Mouse (Mus musculus) kidney, adult 18-20 months (tissue): ENCODE measurements around the gene Hoxc9.

Experiments
- DNase-seq: peaks from one replicate; pipeline ENCODE4 v3.0.0; 2021

Gene Hoxc9

DNA sequence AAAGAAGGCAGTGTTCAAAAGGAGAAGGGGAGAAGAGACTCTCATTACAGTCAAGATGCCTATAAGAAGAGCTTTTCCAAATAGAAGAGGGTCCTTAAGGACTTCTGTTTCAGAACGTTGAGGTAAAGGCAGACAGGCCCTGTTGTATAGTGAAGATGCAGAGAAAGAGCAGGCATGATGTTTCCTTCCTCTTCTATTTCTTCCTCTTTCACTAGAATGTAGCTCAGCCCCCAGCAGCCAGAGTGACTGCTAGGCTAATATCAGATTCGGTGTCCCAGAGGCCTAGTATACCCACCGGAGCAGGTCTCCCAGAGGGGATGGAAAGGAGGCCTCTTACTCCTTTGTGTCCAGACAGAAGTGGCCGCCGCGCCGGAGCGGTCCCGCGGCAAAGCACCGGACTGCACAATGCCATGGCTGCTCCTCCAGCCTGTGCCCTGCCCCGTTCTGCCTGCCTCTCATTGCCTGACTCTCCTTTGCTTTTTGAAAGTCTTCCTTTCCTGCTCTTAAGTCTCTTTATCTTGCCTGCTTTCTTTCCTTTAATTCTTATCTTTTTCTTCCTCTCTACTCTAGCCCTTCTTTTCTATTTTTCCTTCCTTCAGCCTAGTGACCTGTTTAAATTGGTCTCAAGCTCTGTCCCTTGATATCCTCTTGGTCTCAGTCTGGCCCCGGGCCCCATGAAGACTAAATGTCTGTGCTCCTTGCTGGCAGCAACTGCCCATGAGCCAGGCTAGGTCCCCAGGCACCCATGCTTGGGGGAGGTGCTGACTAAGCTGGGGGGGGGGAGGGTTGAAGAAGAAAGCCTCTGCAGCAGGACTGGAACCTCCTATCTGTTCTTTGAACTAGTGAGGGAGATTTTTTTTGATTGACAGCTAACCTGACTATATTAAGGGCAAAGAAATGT lies 2.6 kb downstream of the Hoxc9 start:
- DNase-seq = peak; percentile 46

DNA sequence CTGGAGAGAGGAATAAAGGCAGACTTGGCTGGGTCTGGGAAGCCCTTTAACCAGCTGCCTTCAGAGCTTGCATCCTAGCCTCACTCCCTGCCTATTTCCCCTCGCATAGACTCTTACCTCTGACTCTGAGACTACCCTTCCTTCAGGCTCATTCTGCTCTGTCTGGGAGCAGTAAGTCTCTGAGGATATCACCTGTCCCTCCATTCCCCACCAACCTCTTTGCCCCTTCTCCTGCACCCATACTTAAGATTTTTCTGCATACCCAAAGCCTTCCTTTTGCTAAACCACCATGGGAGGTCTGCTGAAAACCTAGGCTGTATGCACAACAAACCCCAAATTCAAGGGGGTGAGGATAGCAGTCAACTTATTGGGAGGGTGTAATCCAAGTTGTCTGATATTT lies 3.7 kb downstream of the Hoxc9 start:
- no peak for DNase-seq

DNA sequence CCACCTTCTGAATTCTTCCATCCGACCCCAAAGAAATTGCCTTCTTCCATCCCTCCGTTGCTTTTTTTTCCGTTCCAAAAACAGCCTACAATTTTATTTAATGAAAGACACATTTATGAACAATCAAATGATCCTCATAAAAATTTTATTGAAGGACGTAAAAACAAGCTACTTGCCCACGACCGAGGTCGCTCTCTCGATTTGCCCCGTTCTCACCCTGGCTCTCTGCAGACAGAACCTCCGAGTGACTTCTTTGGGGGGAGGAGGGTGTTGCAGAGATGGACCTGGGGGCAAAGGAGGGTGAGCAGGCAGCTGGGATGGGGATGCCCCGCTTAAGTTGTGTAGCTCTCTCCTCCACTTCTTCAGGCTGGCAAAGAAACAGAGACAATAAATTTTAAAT lies 4.1 kb downstream of the Hoxc9 start:
- DNase-seq = no peak

DNA sequence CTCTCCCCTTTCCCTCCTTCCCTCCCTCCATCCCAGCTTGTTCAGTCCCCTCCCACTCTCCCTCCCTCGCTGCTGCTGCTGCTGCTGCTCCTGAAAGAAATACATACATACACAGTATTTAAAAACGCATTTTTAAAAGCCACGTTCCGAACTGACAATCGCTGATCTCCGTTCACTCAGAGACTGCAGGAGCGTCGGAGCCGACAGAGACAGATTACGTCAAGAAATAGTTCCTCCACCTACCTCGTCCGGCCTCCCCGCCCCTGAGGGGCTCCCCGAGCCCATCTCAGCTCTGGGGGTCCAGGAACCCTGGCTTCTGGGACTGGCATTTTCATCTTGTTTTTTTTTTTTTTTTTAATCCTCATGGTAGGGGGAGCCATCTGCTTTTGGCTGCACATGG lies 4.7 kb downstream of the Hoxc9 start:
- DNase-seq = no peak

DNA sequence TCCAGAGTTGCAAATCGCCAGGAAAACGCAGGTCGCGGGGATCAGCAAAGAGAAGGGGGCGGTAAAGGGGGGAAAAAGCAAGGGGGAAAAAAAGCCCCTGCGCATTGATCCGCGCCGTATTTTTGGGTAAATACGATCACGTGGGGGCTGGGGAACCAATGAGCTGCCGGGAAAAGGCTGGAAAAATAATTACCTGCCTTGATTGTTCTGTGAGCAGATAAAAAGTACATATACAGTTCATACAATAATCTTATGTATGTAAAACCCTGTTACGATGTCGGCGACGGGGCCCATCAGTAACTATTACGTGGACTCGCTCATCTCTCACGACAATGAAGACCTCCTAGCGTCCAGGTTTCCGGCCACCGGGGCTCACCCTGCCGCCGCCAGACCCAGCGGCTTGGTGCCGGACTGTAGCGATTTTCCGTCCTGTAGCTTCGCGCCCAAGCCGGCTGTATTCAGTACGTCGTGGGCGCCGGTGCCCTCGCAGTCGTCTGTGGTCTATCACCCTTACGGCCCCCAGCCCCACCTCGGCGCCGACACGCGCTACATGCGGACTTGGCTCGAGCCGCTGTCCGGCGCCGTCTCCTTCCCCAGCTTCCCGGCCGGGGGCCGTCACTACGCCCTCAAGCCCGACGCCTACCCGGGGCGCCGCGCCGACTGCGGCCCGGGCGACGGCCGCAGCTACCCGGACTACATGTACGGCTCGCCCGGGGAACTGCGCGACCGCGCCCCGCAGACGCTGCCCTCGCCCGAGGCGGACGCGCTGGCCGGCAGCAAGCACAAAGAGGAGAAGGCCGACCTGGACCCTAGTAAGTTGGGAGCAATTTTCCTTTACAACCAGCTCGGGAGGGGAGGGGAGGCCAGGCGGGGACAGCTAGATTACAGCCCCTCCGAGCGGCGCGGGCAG lies 5.4 kb downstream of the Hoxc9 start:
- peak; percentile 74 for DNase-seq

DNA sequence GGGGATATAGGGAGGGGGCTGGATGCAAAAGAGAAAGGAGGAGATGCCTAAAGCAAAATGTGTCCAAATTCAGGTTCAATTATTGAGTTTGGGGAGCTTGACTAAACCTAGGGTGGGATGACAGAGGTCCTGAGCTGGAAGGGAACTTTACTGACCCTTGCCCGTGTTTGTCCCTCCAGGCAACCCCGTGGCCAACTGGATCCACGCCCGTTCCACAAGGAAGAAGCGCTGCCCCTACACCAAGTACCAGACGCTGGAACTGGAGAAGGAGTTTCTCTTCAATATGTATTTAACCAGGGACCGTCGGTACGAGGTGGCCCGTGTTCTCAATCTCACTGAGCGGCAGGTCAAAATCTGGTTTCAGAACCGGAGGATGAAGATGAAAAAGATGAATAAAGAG lies 7.5 kb downstream of the Hoxc9 start:
- no peak for DNase-seq

DNA sequence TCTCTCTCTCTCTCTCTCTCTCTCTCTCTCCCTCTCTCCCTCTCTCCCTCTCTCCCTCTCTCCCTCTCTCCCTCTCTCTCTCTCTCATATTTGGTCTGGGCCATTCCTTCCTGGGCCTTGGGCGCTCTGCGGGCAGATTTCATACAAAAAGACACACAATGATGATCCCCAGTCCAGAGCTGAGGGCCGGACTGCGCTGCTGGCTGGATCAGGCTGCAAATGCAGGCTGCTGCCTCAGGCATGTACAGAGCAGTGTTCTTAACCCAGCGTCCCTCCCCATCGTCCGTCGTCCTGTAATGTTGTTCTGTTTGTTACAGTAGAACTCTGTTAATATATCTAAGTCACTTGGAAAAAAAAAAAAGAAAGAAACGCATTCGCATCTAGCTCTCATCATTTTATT lies 8.3 kb downstream of the Hoxc9 start:
- no peak for DNase-seq

DNA sequence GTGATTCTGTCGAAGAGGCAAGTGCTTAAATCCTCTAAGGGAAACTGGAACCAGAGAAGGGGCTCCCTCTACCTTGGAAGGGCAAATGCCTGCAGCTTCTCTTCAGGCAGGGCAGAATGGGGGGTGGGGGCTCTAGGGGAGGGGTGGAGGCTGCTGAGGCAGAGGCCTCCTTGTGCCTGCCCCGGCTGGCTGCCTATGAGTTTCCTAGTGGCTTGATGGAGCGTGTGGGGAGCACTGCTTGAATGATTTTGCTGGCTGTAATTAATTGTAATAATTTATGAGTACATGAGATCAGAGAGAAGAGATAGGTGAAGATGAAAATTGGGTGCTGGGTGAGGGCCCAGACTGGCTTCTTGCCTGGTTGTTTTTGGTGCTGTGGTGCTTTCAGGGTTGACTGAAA lies 8.7 kb downstream of the Hoxc9 start:
- no peak for DNase-seq

DNA sequence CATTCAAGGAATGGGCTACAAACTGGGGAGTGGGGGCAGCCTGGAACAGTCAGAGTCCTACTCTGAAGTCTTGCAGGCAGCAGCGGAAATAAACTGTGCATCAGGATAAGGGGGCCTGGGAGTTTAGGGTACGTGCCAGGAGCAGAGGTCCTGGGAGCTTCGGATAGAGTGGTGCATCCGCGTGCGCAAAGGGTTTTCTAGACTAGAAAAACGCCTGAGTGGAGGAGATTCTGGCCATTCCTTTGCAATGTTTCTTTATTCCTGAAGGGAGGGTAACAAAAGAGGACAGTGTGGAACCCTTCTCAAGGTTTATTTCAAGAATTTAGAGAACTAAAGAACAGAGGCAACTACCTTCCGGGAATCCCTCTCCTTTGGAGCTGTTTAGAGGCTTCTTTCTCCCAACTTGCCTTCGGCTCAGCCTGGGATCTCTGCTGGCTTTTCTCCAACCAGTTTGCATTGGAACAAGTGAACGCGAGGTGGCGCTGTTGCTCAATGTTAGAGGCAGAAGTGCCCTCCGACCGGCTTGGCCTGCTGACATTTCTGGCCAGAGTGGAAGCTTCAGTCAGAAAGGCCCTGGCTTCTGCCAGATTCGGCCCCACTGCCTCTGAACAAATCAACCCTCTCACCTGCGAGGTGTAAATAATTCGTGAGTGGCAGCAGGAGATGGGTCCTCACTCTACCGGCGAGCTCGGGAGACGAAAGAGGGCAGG lies 11.0 kb downstream of the Hoxc9 start:
- DNase-seq = peak; percentile 96

DNA sequence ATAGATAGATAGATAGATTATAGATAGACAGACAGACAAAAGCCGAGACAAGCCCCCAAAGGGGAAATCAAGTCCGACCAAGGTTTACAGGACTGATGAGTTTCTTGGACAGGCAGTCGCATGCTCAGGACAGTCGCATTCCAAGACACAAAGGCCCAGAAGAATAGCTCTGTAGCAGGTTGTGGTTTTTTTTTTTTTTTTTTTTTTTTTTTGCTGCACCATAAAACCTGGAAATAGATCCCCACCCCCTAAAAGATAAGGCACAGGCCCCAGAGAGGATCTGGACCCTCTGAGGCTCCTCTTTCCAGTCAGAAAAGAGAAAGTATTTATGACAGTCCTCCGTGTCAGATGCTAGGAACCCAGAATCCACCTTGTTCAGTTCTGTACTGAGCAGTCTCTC lies 11.8 kb downstream of the Hoxc9 start:
- no peak for DNase-seq

DNA sequence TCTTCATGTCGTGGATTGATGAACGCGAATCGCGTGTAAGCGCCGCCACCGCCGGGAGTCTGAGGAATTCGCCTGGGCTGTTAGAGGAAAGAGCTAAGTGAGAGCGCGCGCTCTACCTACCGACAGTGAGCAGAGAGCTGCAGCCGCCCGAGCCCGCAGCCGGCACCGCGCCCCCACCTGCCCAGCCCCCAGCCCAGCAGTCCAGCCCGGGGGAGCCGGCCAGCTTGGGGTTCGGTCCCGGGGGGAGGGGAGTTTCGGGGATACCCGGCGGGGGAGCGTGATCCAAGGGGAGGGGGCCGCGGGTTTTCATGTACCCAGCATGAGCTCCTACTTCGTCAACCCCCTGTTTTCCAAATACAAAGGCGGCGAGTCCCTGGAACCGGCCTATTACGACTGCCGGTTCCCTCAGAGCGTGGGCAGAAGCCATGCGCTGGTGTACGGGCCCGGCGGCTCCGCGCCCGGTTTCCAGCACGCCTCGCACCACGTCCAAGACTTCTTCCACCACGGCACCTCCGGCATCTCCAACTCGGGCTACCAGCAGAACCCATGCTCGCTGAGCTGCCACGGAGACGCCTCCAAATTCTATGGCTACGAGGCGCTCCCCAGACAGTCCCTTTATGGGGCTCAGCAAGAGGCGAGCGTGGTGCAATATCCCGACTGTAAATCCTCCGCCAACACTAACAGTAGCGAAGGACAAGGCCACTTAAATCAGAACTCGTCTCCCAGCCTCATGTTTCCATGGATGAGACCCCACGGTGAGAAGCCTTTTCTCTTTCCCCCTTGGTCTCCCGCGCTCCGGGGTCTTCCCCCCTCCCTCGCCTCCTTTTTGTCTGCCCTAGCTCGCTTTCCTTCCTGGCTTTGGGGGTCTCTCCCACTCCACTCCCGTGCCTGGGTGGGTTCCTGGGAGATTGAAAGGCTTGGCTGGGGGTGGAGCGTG lies 14.5 kb downstream of the Hoxc9 start, which contains the start of gene Hoxc8:
TSS of gene Hoxc8 (plus strand) at position 147 of the 937 bp plus-strand sequence.
- peak; percentile 56 for DNase-seq

DNA sequence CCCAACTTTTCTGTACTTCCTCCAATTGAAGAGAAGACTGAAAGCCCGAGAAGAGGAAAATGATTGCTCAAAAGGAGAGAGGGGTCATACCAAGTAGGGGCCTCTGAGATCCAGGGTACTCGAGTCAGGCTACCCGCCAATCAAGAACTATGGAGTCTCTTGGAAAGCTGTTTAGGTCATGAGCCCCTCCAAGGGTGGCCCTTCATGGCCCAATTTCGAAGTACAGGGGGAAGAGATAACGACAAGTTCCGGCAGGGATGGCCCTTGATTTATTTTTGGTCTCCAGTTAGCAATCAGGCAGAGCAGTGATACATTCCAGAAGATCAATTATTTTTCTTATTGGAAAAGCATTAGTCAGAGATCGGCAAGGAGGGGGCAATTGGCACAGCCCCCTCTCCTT lies 15.5 kb downstream of the Hoxc9 start:
- no peak for DNase-seq

DNA sequence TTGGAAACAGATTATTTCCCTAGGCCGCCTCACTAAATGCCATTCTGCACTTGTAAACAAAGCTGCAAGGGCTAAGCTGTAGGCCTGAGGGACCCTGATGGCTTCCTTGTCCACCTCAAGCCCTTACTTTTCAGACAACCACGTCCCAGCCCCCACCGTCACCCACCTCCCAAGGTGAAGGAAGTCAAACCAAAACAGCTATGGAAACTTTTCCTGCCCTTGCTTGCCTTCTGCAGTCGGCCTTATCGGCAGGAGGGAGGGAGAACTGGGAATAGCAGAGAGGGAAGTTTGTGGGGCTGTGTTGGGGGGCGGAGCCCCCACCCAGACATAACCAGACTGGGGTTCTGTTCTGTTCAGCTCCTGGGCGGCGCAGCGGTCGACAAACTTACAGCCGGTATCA lies 16.0 kb downstream of the Hoxc9 start:
- peak; percentile 33 for DNase-seq

DNA sequence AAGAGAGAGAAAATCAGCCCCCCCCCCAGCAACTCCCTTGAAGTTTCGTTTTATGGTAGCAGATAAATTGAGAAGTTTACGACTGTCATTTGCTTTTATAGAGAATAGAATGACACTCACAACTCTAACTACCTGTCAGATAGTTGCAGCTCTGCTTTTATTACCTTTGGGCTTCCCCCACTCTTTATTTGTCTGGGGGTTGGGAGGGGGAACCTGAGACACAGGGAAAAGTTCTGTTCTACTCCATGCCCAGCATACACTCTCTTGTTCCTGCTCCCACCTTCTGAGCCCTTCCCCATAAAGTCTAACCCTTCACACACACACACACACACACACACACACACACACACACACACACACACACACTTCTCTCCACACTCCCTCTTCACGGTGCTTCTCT lies 16.6 kb downstream of the Hoxc9 start:
- DNase-seq = no peak

DNA sequence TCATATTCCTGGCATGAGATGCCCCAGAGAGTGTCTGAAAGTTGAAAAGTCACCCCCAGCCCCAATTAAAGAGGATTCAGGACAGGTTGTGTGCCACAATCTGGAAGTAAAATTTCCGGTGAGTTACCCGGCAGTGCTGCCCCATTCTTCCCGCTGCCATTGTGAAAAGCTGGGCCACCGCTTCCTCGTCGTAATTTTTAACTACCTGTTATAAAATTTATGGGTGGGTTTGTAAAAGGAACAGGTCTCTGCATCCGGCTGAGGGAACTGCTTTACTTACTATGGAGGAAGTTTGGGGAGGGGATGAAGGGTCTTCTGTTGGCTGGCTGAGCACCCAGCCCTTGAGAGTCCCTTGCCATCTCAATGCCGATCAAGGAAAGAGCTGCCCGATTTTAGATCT lies 20.3 kb downstream of the Hoxc9 start:
- DNase-seq = peak; percentile 5

DNA sequence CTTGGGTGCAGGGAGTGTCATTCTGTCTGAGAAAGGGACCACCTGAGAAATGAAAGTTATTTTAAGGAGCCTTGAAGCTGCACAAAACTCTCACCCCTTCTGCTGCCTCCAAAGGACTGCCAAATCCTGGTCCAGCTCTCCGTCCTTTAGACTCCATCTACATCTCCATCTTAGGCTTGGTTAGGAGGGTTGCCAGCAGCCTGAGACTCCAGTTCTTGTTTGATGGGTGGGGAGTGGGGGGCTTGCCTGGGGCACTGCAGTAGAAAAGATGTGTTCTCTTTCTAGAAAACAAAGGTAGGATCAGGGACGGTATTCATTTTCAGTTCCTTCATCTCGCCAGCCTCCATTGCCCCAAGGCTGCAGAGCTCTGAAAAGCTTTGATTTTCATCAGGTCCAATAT lies 21.2 kb downstream of the Hoxc9 start:
- no peak for DNase-seq

DNA sequence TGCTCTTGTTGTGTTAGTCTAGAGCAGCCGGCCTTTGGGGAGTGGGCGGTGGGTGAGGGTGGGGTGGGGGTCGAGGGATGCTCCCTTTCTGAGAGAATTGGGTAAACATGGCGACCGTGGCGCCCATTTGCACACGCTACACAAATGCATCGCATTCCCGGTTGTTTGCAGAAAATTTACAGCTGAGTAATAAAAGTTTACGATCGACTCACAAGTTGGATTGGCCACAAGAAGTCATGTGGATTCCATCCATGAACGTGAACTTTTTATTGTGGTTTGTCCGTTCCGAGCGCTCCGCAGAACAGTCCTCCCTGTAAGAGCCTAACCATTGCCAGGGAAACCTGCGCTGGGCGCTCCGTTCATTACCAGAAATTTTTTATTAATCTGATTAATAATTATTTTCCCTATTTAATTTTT lies 21.7 kb downstream of the Hoxc9 start, which contains the start of gene Hoxc6:
TSS of gene Hoxc6 (plus strand) at position 319 of the 417 bp plus-strand sequence.
- DNase-seq = peak; percentile 66

DNA sequence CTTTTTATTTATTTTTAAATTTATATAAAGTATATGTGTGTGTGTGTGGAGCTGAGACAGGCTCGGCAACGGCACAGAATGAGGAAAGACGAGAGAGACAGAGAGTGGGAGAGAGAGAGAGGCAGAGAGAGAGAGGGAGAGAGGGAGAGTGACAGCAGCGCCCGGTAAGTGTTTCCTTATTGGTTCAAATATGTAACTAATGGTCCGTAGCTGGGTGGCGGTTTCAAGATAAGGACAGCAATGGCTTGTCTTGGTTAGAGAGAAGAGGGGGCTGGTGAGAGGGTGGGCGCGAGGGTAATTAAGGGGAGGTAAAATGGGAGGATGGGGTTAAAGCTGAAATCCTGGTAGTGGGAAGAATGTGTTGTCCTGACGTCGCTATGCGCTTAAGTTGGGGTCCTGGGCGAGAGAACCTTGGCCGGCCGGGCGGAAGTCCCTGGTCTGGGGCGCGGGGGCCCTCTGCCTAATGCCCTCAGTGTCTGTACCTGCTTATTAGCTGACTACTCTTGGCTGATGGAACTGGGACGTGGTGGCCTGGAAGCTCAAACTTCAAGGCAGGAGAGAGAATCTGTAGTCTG lies 22.5 kb downstream of the Hoxc9 start:
- no peak for DNase-seq

DNA sequence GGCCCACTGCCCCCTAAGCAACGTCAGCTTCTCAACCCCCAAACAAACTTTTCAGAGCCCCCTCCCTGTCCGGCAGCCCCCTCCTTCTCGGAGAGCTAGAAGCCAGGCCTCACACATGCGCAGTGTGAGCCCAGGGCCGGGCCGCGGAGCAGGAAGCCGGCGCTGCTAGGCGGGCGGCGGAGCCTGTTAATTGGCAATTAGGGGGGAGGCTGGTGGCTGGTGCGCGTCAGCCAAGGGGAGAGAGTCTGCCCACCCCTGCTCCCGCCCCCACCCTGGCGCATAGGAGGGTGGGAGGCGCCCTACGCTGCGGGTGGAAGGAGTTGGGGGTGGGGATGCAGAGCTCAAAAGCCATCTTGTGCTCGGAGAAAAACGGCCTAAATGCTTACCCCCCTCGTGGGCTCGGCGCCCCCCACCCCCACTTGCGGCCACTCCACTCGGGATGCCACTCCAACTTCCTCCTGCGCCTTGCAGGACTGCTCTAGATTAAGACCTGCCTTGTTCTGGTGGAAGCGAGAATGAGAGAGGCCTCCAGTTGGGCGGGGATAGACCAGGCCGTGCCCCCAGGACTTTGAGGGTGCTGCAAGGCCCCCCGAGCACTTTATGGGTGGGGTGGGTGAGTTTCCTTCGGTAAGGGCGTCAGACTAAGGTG lies 23.1 kb downstream of the Hoxc9 start:
- peak; percentile 88 for DNase-seq

DNA sequence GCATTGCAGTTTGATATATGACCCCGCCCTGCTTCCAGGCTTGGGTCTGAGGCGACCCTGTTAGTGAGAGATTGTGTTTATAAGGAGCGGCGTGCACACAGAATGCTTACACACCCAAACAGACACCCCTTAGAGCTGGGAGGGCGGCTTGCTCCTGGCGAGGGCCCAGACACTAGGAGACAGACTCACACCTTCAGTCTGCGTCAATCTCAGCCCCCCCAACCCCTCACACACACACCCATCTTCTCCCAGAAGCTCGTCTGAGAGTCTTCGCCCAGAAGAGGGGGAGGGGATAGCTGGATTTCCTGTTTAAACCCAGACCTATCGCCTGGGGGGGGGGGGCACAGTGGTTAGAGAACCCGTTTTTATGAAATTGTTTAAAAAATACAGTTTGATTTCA lies 23.7 kb downstream of the Hoxc9 start:
- DNase-seq = no peak

DNA sequence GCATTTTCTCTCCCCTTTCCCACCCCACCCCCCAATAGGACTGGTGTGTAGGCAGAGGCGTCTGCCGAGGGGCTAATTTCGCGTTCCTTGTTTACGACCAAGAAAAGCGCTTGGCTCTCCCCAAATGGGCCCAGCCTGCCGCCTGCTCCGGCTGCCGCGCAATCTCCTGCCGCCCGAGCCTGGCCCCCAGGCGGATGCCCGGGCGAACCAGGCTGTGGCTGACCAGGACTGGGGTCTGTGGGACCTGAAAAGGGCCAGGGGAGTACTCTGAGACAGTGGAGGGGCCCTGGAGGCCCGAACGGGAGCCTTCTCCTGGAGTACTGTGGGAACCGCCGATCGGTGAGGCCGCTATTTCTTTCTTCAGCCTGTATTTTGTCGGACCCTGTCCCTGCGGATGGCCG lies 24.3 kb downstream of the Hoxc9 start:
- DNase-seq = peak; percentile 55
